Mouse (Mus musculus): ENCODE measurements around the gene Bex3. TPM values are rescaled to one million over a fixed set of nuclear protein-coding genes. Genes with fewer than 3 reads are reported as not detected.
"Not testable (repeated sequence)": the region's sequence is repeated elsewhere in the genome, so short reads cannot be mapped to it uniquely, and the experiment has no call there.

Bex3 gene
- 100 to 1,000 TPM in 1 of 3 experiments, 10 to 100 TPM in 2; 63.7 to 102 (median 77.7) TPM for polyA plus RNA-seq (2017; shearing (Covaris generic))

GRCm38 (mm10) chrX:136269743-136270392, at the start of gene Bex3:
Gene Bex3 (plus strand): TSS chrX:136270253.
- ATAC-seq: peak; percentile 90

- no peak for ATAC-seq
Observed at GRCm38 (mm10) chrX:136223714-136224113, 46.3 kb upstream of the Bex3 start.

GRCm38 (mm10) chrX:136227768-136228167, 42.3 kb upstream of the Bex3 start:
- ATAC-seq: no peak

GRCm38 (mm10) chrX:136238118-136238517, 31.9 kb upstream of the Bex3 start:
- ATAC-seq: peak; percentile 58

GRCm38 (mm10) chrX:136243181-136243580, 26.9 kb upstream of the Bex3 start:
- ATAC-seq: no peak

GRCm38 (mm10) chrX:136244574-136245229, 25.4 kb upstream of the Bex3 start, which contains the start of gene Tceal9:
Gene Tceal9 (plus strand): TSS chrX:136245079.
- ATAC-seq: peak; percentile 89

- ATAC-seq: no peak
Observed at GRCm38 (mm10) chrX:136245521-136246071, 24.5 kb upstream of the Bex3 start.

GRCm38 (mm10) chrX:136248811-136249210, 21.2 kb upstream of the Bex3 start:
- ATAC-seq: no peak

GRCm38 (mm10) chrX:136249671-136250070, 20.4 kb upstream of the Bex3 start:
- ATAC-seq: no peak

- no peak for ATAC-seq
Observed at GRCm38 (mm10) chrX:136252023-136252729, 17.9 kb upstream of the Bex3 start.

- ATAC-seq: no peak
Observed at GRCm38 (mm10) chrX:136267720-136268119, 2.3 kb upstream of the Bex3 start.

GRCm38 (mm10) chrX:136268173-136268572, 1.9 kb upstream of the Bex3 start:
- ATAC-seq: no peak

GRCm38 (mm10) chrX:136270393-136271111, 499 bp downstream of the Bex3 start:
- ATAC-seq: not testable (repeated sequence)

GRCm38 (mm10) chrX:136274542-136274941, 4.5 kb downstream of the Bex3 start:
- ATAC-seq: no peak

- no peak for ATAC-seq
Observed at GRCm38 (mm10) chrX:136275386-136275785, 5.3 kb downstream of the Bex3 start.

GRCm38 (mm10) chrX:136277577-136277976, 7.5 kb downstream of the Bex3 start:
- no peak for ATAC-seq

- no peak for ATAC-seq
Observed at GRCm38 (mm10) chrX:136278401-136278800, 8.3 kb downstream of the Bex3 start.

- ATAC-seq: no peak
Observed at GRCm38 (mm10) chrX:136279410-136279809, 9.4 kb downstream of the Bex3 start.

GRCm38 (mm10) chrX:136290817-136291281, 20.8 kb downstream of the Bex3 start:
- no peak for ATAC-seq

- no peak for ATAC-seq
Observed at GRCm38 (mm10) chrX:136304295-136304694, 34.2 kb downstream of the Bex3 start.

- ATAC-seq: no peak
Observed at GRCm38 (mm10) chrX:136306196-136306595, 36.1 kb downstream of the Bex3 start.

GRCm38 (mm10) chrX:136313303-136313702, 43.2 kb downstream of the Bex3 start:
- no peak for ATAC-seq
